In the genomic region with DNA sequence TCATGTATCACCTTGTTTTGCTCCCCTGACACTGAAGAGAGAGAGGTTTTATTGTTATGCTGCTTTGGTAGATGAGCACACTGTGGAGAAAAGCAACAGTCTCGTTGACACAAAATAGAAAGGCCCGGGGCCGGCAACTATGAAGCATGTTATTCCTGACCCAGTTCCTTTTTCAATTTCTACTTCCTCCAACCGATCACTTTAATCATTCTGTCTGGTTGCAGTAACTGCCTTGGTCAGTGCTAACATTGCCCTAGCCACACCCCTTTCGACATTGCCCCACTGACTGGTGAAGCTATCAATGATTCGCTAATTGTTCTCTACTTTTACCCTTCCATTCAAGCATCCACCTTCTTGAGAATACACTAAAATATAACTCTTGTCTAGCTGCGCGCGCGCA, we compare ENCODE assay signal across 24 mouse cellular contexts.
DNase-seq lines count a peak whose midpoint lies in the region; ATAC-seq and TF ChIP-seq lines count a peak whose summit lies in the region.
"Had no signal": no experiment of that assay in that cellular context is flagged by ENCODE, and none has a peak within 500 bp of the region (broad histone marks: within the 10 kb centered on the region; RNA-seq: fewer than 3 reads in every experiment).

No protein-coding gene starts in this region.

- H3K36me3 ChIP-seq in kidney, adult 2 months (ENCODE audit: control insufficient read depth, insufficient read depth, low read length): no peaks in the 10 kb centered on the region
- no peaks in the 10 kb centered on the region for H3K36me3 ChIP-seq in kidney, embryonic 14.5 days (ENCODE audit: control insufficient read depth, insufficient read depth, low read length)
- no peaks in the 10 kb centered on the region for H3K36me3 ChIP-seq in forebrain, embryonic 11.5 days (ENCODE audit: control insufficient read depth, insufficient read depth, low read length)
- H3K36me3 ChIP-seq: forebrain, embryonic 10.5 days; hindbrain, embryonic 15.5 days; limb, embryonic 13.5 days; liver, embryonic 13.5 days; midbrain, embryonic 10.5 days had no signal

- no peak overlapping the region for H3K9ac ChIP-seq in kidney, embryonic 14.5 days (ENCODE audit: low read depth, low read length)
- no peak overlapping the region for H3K9ac ChIP-seq in forebrain, embryonic 11.5 days (ENCODE audit: low read length)
- H3K9ac ChIP-seq: hindbrain, embryonic 15.5 days; limb, embryonic 13.5 days; liver, embryonic 13.5 days; lung, embryonic 14.5 days had no signal

- no peak overlapping the region for H3K4me3 ChIP-seq in kidney, adult 2 months (ENCODE audit: insufficient read depth, low read depth, low read length)
- no peak overlapping the region for H3K4me3 ChIP-seq in kidney, embryonic 14.5 days (ENCODE audit: low read length)
- H3K4me3 ChIP-seq in forebrain, embryonic 11.5 days (ENCODE audit: low read depth, low read length): no peak overlapping the region
- H3K4me3 ChIP-seq: forebrain, embryonic 10.5 days; hindbrain, embryonic 15.5 days; limb, embryonic 13.5 days; liver, embryonic 13.5 days; midbrain, embryonic 10.5 days had no signal

- TF ChIP-seq POLR2A in kidney, adult 2 months (IDR thresholded peaks at IDR 0.05; ENCODE audit: low read depth, low read length): no peak

- WGBS in kidney, adult 2 months: 48% methylated on average over 10 of the region's 10 CpGs
- 71% methylated on average over 10 of the region's 10 CpGs for WGBS in kidney, embryonic 14.5 days
- WGBS in forebrain, embryonic 11.5 days: 95% methylated on average over 10 of the region's 10 CpGs

- ATAC-seq in kidney, embryonic 14.5 days (ENCODE audit: low FRiP score, low TSS enrichment): no peak
- ATAC-seq in forebrain, embryonic 11.5 days (replicated peaks; ENCODE audit: low FRiP score): no peak
- ATAC-seq: CD4-positive, CD25-positive, alpha-beta regulatory T cell, adult 4 months had no signal

- H3K9me3 ChIP-seq in kidney, embryonic 14.5 days (ENCODE audit: control insufficient read depth, low read length): no peaks in the 10 kb centered on the region
- H3K9me3 ChIP-seq in forebrain, embryonic 11.5 days (ENCODE audit: control insufficient read depth, low read length): no peaks in the 10 kb centered on the region
- H3K9me3 ChIP-seq: forebrain, embryonic 10.5 days; hindbrain, embryonic 15.5 days; limb, embryonic 13.5 days; liver, embryonic 13.5 days; midbrain, embryonic 10.5 days had no signal

- H3K4me1 ChIP-seq in kidney, adult 2 months (ENCODE audit: control insufficient read depth, insufficient read depth, low read length): peaks cover 2% of the 10 kb centered on the region; the same call in 1 of the 2 replicates
- H3K4me1 ChIP-seq in kidney, embryonic 14.5 days (ENCODE audit: control insufficient read depth, insufficient read depth, low read length): no peaks in the 10 kb centered on the region
- H3K4me1 ChIP-seq in forebrain, embryonic 11.5 days (replicated peaks; ENCODE audit: control insufficient read depth, insufficient read depth, low read length): no peaks in the 10 kb centered on the region
- H3K4me1 ChIP-seq: forebrain, embryonic 10.5 days; hindbrain, embryonic 15.5 days; limb, embryonic 13.5 days; liver, embryonic 13.5 days; midbrain, embryonic 10.5 days had no signal

- no peak for TF ChIP-seq CTCF in kidney, adult 2 months (conservative IDR thresholded peaks at IDR 0.05; ENCODE audit: insufficient read depth, insufficient read length, low read depth, low read length)

- no peak overlapping the region for H3K27ac ChIP-seq in kidney, adult 2 months (ENCODE audit: insufficient read depth, low read depth, low read length)
- H3K27ac ChIP-seq in kidney, embryonic 14.5 days (ENCODE audit: low read depth, low read length): no peak overlapping the region
- H3K27ac ChIP-seq in forebrain, embryonic 11.5 days (ENCODE audit: low read depth, low read length): no peak overlapping the region
- H3K27ac ChIP-seq: forebrain, embryonic 10.5 days; hindbrain, embryonic 15.5 days; limb, embryonic 13.5 days; liver, embryonic 13.5 days; midbrain, embryonic 10.5 days had no signal

- H3K27me3 ChIP-seq in kidney, adult 2 months (replicated peaks; ENCODE audit: control insufficient read depth, insufficient read depth, low read length): no peaks in the 10 kb centered on the region; the same call in 1 of the 2 replicates
- H3K27me3 ChIP-seq in kidney, embryonic 14.5 days (ENCODE audit: control insufficient read depth, insufficient read depth, low read length): no peaks in the 10 kb centered on the region
- H3K27me3 ChIP-seq in forebrain, embryonic 11.5 days (ENCODE audit: control insufficient read depth, insufficient read depth, low read length): no peaks in the 10 kb centered on the region
- H3K27me3 ChIP-seq: hindbrain, embryonic 15.5 days; limb, embryonic 13.5 days; liver, embryonic 13.5 days had no signal

- DNase-seq in kidney, adult 2 months: peak; percentile 13
- DNase-seq in retina, postnatal 1 day: peak; percentile 17
- no peak for DNase-seq in retina, embryonic 14.5 days (ENCODE audit: low spot score)
- DNase-seq in kidney, postnatal 4 days: peak; percentile 2 to 6
- DNase-seq in cerebellum, postnatal 25 days: no peak
- DNase-seq in forebrain, embryonic 11.5 days (ENCODE audit: low spot score): no peak
- no peak for DNase-seq in gastrocnemius, postnatal 4 days (ENCODE audit: low spot score in 2 of 2)
- DNase-seq: adrenal gland, postnatal 25 days; cerebellum, adult 11 months; cerebellum, adult 9-11 months; gastrocnemius, postnatal 25 days; heart, postnatal 4 days; layer of hippocampus, adult 9-11 months; liver, embryonic 13.5 days; lung, embryonic 14.5 days; right cerebral cortex, postnatal 25 days; spleen, adult 18-20 months; thymus, postnatal 14 days had no signal

- no peak overlapping the region for H3K4me2 ChIP-seq in kidney, embryonic 14.5 days (replicated peaks; ENCODE audit: low read depth, low read length)
- H3K4me2 ChIP-seq in forebrain, embryonic 11.5 days (ENCODE audit: low read depth, low read length, severe bottlenecking): no peak overlapping the region
- H3K4me2 ChIP-seq: hindbrain, embryonic 15.5 days; limb, embryonic 13.5 days; liver, embryonic 13.5 days; lung, embryonic 14.5 days had no signal

Comparison
In these comparisons a context has a peak if more than half of its experiments do, and no peak if none do; other contexts are left out.
1. DNase-seq: peak in kidney, adult 2 months (single experiment), retina, postnatal 1 day (single experiment) and kidney, postnatal 4 days (2 of 2); none in retina, embryonic 14.5 days (single experiment), cerebellum, postnatal 25 days (0 of 2), forebrain, embryonic 11.5 days (single experiment) and gastrocnemius, postnatal 4 days (0 of 2).